Mouse (Mus musculus): Measurements from ENCODE around the gene Ptpn14.

Gene Ptpn14

DNA sequence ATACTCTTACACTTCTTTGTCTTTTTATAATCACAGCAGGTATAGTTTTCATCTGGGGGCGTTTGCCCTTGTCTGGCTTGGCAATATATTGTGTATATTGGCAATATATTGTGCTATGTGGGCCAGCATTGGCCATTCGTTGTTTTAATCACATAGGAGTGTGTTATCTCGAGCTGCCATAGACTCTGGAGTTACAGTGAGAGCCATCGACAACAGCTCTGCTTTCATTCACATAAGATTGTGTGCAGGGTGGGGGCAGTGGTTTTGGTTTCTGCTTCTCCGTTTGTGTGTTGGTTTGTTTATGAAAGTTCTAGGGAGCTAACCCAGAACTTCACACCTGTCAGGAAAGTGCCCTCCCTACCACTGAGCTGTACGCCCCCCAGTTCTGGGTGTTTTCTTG is 138.6 kb downstream of the Ptpn14 start:
- DNase-seq (ENCODE audit: low spot score in 2 of 2), result no peak

DNA sequence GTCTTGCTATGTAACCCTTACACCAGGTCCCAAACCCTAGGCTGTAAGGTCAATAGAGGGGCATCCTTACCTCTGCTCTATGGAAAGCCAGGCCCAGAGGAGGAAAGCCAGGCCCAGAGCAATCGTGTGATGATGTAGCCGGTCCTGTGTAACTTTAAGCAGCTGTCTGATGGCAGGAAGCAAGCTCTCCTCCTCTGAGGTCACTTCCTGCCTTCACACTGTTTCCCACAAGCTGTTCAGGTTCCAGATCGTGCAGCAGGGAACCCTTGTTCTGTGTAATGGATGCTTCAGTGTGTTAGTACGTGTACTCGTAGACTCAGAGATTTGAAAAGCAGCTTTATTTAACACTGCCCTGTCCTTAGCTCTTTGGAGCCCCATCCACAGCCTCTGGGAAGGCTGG is 139.0 kb downstream of the Ptpn14 start:
- DNase-seq (ENCODE audit: low spot score in 2 of 2), result no peak

DNA sequence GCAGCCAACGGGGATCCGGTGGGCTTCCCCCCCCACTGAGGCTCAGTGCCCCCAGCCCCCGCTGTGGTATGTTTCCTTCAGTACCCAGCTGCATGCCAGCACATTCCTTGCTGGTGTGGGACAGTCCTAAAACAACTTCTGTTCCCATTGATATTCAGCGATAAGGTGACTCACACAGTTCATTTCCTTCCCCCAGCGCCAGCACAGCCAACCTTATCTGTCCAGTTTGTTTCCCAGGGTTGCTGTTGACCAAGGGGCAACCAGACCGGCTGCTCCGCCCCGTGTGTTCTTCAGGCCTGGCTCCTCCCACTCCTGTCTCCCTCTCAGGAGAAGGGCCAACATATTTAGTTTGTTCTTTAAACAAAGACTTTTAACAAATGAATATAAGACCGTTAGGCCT is 139.4 kb downstream of the Ptpn14 start:
- DNase-seq (ENCODE audit: low spot score in 2 of 2), result no peak

DNA sequence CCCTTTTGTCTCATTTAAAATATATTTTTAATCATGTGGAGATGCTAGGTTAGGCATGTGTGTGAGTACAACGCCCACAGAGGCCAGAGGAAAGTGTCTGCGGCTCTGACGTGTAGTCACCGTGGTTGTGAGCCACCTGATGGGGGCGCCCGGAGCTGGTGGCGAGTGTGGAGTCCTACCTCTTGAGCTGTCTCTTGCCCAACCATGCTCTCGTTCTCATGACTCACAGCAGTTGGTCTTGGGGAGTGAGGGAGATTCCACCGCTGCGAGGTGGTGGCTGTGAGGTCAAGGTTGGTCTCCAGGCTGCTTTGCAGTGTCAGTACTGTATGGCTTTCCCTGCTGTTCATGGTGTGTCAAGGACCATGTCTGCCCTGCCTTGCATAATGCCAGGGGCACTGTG is 140.0 kb downstream of the Ptpn14 start:
- DNase-seq (ENCODE audit: low spot score in 2 of 2), result no peak

DNA sequence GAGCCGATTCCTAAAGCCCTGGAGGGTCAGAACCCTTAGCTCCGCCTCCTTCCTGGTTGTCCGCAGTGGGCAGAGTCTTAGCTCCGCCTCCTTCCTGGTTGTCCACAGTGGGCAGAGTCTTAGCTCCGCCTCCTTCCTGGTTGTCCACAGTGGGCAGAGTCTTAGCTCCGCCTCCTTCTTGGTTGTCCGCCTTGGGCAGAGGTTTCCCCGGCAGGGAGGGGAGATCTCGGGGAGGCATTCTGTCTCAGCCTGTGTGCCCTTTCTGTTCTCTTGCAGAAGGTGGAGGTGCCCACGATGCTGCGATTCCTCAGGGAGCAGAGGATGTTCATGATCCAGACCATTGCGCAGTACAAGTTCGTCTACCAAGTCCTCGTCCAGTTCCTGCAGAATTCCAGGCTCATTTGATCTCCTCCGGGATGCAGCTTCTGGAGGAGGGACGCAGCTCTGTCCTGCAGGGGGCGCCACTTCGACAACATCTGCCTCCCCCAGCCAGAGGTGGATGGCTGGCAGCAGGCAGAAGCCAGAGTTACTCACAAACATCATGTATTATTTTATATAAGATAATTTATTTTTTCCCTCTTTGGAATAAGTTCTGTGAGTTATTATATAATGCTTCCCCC is 141.7 kb downstream of the Ptpn14 start:
- no peak for DNase-seq (ENCODE audit: low spot score in 2 of 2)

DNA sequence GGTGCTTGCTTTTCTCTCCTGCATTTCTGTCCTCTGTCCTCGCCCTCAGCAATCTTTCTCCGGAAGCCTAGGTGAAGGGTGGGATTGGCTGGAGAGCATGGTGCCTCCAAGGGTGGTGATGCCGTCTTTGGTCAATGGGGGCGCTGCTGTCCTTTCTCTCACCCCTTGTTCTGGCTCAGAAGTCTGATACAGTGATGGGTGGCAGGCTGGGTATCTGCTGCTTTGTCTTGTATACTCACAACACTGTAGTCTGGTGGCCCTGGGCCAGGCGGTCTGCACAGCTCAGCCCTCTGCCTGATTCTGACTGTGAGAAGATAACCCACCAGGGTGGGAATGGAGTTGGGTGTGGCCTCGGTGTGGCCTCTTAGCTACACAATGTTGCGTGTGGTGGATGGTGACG is 142.5 kb downstream of the Ptpn14 start:
- DNase-seq (ENCODE audit: low spot score in 2 of 2), result no peak

DNA sequence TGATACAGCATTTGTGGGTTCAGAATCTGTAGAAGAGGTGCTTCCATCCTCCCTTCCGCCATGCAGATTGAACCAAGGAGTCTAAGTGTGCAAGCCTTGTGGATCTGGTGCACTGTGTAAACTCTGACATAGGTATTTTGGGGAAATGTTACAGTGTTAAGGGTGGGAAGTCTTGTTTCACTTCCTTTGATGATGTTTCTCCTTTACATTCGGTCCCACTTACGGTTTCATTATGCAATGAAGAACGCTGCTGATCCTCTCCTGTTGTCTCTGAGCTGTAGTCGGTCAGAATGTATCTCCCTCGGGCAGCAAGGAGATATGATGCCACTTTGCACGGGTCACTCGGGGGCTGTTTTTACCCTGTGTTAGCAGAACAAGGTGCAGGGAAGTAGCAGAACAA is 143.6 kb downstream of the Ptpn14 start:
- no peak for DNase-seq (ENCODE audit: low spot score in 2 of 2)

DNA sequence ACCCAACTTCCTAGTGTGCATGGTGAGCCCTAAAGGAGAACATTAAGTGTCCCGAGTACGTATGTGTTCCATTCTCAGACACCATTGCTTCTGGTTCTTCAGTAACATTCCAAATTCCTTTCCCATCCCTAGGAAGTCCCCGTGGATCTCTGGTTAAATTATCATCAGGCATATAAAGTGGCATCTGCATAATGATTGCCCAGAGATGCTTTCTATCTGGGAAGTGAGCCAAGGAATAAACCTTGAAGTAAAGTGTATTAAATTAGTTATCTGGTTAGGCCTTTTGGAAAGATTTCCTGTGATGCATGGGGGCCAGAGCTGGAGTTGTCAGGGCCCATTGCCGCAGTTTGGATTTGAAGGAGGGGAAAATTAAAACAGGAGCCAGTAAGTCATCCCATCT is 144.0 kb downstream of the Ptpn14 start:
- no peak for DNase-seq (ENCODE audit: low spot score in 2 of 2)

DNA sequence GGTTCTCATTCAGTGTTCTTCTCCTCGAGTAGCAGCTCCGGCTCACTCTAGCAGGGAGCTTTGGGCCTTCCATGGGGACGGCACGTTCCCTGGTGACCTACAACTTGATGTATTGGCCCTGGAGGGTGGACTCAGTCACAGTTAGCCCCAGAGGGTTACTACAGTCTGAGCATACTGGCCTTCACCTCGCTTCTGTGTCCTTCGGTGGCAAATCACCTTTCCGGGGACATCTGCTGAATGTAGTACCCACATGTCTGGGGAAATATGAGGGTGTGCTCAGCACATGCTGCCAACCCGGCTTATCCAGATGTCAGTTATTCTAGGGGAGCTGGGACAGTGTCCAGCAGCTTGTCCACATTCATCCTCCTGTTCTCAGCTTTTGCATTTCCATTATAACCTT is 145.5 kb downstream of the Ptpn14 start:
- DNase-seq (ENCODE audit: low spot score in 2 of 2), result no peak

DNA sequence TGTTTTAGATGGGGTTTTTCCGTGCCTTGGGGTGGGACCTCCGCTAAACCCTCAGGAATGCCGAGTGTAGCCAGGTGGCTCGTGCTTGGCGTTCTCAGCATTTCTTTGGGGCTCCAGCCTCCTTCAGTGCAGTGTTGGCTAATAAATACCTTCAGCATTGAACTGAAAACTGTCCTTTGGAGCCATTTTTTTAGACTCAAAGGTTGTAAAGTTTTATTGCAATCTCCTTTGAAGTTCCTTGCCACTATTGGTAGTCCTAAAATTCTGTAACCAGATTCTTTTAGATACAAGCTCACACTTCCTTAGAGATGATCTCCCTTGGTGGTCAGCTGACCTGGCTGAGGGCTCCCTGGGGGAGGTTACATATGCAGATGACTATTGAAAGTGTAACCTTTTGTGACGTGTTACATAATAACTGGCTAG is 147.4 kb downstream of the Ptpn14 start:
- DNase-seq (ENCODE audit: low spot score in 2 of 2), result no peak

DNA sequence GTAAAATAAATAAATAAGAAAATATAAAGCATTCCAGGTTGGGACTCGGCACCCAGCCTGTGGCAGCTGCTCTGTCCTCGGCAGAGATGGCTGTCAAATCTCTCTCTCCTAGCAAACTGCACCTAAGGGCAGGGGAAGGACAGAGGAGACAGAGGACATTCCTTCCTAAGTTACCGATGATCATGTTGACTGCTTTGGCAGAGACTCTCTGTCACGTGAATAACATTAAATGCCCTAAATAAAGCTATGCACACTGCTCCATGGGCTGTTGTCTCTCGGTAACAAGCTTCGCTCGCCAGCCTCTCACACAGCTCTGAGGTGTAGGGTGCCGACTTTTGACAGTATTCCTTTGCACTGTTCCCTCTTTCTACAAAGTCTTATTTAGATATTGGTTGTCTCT is 148.1 kb downstream of the Ptpn14 start:
- no peak for DNase-seq (ENCODE audit: low spot score in 2 of 2)

DNA sequence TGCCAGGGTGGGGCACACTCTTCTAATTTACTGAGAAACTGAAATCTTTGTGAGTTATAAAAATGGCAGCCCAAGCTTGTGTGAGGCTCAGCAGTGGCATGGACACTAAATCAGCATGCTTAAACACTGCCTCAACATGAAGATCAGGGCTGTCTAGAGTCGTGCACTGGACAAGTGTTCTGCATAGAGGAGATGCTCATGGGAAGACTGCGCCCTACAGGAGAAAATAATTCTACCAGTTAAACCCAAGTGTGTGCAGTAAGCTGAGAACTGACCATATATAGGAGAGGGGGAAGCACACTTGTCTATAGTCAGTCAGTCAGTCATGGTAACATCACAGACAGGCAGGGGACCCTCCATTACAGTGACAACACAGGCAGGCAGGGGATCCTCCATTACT is 151.1 kb downstream of the Ptpn14 start:
- no peak for DNase-seq (ENCODE audit: low spot score in 2 of 2)

DNA sequence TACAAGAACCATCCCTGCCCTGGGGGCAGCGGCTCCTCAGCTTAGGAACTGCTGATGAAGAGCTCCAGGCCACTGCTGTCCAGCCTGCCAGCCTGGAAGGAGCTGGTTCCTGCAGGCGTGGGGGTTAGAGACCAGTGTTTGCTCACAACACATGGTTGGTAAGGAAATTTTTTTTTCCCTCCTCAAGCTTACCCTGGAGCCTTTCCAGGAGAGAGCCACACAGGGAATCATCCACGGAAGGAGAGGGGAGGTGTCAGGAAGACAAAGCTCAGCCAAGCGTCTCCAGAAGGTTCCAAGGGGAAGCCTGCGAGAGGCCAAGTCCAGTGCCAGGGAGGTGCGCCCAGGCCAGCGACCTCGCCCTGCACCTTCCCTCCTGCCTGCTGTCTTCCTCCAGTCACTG is 151.9 kb downstream of the Ptpn14 start:
- no peak for DNase-seq (ENCODE audit: low spot score in 2 of 2)

DNA sequence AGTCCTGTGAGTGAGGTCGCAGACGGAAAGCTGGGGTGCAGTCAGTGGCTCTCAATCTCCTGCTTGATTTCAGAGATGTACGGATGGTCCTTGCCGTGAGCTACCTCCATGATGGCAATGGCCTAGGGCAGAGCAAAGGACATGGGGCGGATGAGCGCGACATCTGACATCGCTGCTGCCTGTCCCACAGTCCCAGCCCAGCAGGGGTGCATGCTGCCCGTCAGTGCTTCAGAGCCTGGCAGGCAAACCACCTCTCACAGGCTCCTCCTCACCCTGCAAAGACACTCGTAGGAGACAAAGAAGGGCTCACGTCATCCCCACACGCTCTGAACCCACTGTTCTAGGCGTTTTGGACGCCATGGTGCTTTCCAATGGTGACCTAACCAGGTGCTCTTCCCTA is 152.7 kb downstream of the Ptpn14 start:
- no peak for DNase-seq (ENCODE audit: low spot score in 2 of 2)

DNA sequence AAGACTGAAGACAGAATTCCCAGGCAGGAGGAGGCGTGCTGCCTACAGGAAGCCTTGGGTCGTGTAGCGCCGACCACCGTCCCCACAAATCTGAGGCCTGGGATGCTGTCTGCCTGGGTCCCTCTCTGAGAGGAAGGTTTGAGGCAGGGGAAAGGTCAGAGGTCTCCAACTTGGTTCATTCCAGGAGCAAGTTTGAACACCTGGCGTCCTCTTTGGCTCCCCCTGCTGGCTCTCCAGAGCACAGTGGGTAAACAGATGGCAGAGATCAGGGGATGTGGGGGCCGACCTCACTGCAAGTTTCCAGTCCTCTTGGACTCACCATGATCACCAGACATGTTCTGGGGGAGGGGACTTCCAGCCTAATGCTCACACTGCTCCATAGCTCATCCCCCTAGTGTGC is 154.8 kb downstream of the Ptpn14 start:
- DNase-seq (ENCODE audit: low spot score in 2 of 2), result peak in 1 of 2 experiments; percentile 32

DNA sequence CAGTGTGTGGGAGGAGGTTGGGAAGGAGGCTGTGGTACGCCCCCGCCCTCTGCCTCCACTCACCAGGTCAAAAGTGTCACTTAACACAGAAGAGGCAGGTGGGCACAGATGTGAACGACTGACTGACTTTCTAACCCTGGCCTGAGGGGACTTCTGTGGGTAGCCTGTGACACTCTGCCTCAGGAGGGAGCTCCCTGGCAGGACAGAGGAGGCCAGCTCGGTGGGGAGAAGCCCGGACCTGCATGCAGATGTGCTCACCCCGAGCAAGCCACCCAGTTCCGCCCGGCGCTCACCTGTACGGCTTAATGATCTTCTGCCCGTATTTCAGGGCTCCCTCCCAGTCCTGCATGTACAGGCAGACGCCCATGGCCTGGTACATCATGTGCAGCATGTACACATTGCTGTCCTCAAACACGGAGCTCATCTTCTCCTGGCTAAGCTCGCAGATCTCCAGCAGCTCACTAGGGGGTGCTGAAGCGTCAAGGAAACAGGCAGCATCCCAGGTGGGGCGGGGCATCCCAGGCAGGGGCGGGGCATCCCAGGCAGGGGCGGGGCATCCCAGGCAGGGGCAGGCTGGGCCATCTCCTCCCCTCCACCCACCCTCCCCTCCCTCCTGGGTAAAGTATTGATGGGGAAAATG is 155.6 kb downstream of the Ptpn14 start:
- DNase-seq (ENCODE audit: low spot score in 2 of 2), result no peak

DNA sequence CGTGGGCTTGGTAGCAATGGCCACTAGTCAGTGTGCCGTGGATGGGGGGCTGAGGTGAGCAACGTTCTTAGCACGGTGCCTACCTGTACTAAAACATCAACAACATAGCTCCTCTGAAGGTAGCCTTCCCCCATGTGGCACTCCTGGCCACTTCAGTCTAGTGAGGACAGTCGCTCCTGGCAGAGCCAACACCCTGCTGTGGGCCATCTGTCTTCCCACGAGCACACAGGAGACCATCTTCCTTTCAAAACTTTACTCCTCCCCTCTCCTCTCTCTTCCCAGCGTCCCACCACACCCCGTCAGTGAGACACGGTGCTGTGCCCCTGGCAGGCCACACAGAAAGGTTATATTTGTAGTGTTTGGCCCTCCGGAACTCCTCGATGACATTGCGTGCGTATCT is 156.9 kb downstream of the Ptpn14 start:
- no peak for DNase-seq (ENCODE audit: low spot score in 2 of 2)

DNA sequence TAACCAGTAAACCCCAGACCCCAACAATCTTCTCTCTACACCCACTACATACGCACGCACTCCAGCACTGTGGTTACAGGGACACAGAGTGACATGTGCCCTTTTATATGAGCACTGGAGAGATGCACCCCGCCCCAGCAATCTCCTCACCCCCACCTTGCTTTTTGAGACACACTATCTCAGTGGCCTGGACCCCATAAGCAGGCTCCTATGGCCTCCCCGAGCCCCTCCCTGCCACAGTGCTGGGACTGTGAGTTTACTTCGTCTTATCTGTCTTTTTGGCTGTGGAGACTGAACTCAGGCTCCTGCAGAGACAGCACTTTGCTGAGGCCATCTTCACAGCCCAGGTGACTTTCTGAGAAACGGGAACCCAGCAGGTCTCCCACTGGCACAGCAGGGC is 157.9 kb downstream of the Ptpn14 start:
- DNase-seq (ENCODE audit: low spot score in 2 of 2), result no peak

DNA sequence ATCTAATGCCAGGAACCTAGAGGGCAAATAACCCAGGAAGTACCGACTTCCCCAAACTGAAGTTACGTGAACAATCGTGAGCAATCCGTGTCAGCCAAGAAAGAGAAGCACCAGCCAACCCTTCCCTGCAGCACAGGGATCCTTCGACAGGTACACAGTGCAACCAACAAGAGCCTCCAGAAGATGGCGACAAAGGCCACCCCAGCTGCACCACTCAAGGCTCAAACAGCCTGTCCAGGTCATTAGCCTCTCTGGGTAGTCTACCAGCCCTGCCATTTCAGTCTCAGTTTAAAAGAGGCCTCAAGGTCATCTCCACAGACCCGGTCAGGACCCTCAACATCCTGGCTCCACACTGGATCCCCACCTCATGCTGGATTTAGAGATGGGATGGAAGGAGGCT is 159.4 kb downstream of the Ptpn14 start:
- DNase-seq (ENCODE audit: low spot score in 2 of 2), result peak in 1 of 2 experiments; percentile 52

DNA sequence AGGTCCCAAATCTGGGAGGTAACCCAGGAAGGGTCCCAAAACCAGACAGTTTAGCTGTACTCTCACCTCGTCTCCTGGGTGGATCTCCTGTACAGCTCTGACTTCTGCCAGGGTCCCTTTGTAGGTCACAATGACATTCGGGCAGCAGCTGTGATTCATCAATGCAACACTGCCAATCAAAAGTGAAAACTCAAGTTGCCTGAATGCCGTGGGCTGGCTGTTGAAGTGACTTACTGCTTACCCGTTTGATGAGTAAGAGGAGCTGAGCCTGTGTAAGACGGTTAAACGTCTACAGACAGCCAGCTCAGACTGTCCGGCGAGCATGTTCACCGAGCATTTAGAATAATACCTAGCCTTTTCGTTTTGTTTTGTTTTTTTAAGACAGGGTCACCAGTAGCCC is 160.7 kb downstream of the Ptpn14 start:
- DNase-seq (ENCODE audit: low spot score in 2 of 2), result no peak

DNA sequence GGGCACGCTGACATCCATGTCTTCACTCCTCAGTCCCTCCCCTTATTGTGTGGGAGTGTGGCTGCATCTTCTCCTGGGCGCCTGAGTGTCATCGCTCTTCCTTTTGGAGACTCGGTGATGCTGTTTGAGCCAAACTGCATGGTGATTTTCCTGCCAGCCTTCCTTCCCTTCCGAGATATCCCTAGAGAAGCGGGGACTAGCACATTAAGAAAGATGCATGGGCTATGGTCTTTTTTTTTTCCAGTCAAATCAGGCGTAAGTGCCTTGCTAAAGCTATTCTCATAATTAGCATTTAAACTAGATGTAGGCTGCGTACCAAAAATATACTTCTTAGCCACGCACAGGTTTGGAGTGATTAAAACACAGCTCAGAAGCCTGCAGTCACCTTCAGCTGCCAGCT is 166.1 kb downstream of the Ptpn14 start:
- DNase-seq (ENCODE audit: low spot score in 2 of 2), result no peak

DNA sequence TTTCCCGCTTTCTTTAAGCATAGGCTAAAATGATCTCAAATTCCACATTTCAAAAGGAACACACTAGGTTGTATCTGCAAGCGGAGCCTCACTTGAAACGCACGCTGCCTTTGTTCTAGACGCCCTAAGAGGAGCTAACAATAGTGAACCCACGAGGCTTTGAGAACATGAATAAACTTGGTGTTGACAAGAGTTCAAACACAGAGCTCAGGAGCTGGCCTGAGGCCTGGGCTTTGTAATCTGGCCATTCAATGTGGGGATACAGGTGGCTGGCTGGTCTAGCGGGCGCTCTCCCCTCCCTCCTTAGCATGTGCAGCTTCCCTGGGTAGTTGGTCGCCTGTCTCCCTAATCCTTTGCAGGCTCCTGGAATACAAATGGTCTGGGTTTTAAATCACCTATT is 169.8 kb downstream of the Ptpn14 start:
- no peak for DNase-seq (ENCODE audit: low spot score in 2 of 2)

DNA sequence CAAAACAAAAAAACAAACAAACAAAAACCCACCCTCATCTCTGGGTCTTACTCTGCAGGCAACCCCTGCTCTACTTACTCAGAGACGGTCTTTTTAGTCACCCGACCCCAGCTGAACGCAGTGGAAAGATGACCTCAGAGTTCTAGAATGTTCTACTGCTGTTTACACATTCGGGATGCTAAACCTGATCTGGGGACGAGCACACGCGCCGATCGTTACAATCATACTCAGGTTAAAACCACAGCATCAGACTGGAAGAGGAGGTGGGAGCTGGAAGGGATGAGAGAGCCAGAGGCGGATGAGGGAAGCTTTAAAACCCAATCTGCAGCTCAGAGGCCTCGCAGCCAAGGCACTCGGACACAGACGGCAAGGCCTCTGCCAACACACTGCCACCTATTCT is 170.6 kb downstream of the Ptpn14 start:
- DNase-seq (ENCODE audit: low spot score in 2 of 2), result no peak

DNA sequence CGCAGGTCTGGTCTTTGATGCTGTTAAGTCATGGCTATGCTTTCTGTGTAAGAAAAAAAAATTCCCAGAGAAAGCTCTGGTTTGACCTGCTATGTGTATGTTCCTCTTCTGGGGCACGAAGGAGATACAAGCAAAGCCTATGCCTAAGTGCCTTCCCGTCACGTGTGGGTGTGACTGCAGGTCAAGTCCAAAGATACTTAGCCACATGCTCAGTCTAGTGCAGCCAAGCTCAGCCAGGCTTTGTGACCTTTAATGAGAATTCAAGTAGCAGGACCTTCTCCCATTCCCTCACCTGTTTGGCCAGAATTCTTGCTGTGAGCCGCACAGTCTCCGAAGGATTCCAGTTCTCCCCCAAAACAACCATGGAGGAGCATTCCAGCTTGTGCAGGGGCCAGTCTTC is 171.5 kb downstream of the Ptpn14 start:
- DNase-seq (ENCODE audit: low spot score in 2 of 2), result no peak

Measured in frontal cortex, postnatal 25 days (tissue).